Mouse (Mus musculus) olfactory bulb, adult 2 months (tissue): ENCODE data around the gene Sec14l1.

Source experiments
- CTCF ChIP-seq: fragments of 200-500 bp; IDR thresholded peaks from 2 replicates; pipeline ENCODE4 v1.5.1; 2012; ENCODE audit warnings: low read depth, mild to moderate bottlenecking, low read length, moderate library complexity; ENCODE audit not compliant: insufficient read depth
- POLR2A ChIP-seq: fragments of 200-500 bp; IDR thresholded peaks from 2 replicates; pipeline ENCODE4 v1.6.1; 2012; ENCODE audit warnings: mild to moderate bottlenecking, low read depth, low read length, moderate library complexity; ENCODE audit not compliant: insufficient read depth

GRCm38 (mm10) chr11:117091845-117092244, 23.1 kb upstream of the Sec14l1 start:
- TF ChIP-seq CTCF (no peak), POLR2A (no peak)
